Mouse (Mus musculus): Measurements from ENCODE around the gene Msantd2.
A peak's percentile ranks its signal among the peaks of the same experiment; 100 is the strongest.

Gene Msantd2

DNA sequence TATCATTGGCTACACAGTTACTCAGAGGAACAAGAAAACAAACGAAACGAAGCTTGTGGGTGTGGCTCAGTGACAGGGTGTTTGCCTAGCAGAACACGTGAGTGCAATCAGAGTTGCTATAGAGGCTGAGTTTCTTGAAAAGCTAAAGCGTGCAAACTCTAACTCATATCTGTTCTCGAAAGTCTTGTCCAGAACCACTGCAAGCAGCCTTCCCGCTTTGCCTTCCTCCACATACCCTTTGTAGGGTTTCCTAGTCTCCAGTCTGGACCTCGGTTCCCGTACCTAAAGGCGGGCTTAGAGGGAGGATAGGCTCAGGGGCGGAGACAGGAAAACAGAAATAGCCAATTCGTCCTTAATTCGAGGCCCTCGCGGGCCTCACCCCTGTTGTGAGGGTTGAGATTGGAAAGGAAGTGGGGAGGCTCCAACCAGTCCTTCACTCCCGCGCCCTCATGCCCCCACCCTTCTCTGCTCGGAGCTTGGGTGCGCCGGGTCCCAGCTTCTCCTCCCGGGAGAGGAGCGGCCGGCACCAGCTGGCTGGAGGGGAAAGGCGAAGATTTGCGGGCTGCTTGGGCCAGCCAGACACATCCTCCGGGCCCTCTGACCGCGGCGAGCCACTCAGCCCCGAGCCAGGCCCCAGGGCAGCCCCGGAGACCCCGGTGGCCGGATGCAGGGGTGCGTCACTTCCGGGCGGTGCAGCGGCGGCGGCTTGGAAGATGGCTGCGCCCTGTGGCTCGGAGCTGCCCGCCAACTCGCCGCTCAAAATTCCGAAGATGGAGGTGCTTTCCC is at the start of gene Msantd2:
Gene Msantd2, plus strand, starts transcription at position 709 of the 786 bp plus-strand sequence.
- peak; percentile 82 to 88 for DNase-seq

DNA sequence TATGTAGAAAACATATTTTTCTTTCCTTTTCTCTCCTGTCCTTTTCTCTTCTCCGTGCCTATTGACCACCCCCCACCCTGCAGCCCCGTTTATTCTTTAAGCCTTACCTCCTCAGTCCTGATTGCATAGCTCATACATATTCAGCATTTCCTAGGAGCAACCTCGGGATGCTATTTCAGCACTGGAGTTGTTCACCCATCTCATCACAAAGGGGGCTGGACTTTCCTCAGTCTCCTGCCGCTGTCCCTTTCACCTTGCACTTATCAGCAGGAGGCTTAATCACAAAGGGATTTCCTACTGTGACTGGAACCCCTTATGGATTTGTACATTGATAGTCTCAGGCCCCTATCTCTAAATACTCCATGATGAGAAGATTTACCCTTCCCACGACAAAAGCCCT is 36.7 kb upstream of the Msantd2 start:
- no peak for DNase-seq

DNA sequence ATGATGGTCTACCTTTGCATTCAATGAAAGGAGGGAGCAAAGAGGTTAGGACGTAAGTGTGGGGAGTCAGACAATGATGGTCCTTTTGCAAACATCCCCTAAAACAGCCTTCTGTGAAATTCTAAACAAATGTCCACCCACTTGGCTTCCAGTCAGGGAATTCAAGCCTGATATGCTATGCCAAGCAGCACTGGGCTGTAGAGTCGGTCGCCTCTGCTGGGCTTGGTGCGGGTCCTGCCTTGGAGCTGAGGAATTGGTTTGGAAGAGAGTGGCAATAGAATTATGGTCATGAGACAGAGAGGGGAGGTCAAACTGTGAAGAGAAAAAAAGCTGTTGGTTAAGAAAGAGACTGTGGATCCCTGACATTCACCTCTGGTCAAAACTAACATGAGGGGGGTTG is 35.8 kb upstream of the Msantd2 start:
- DNase-seq: no peak

DNA sequence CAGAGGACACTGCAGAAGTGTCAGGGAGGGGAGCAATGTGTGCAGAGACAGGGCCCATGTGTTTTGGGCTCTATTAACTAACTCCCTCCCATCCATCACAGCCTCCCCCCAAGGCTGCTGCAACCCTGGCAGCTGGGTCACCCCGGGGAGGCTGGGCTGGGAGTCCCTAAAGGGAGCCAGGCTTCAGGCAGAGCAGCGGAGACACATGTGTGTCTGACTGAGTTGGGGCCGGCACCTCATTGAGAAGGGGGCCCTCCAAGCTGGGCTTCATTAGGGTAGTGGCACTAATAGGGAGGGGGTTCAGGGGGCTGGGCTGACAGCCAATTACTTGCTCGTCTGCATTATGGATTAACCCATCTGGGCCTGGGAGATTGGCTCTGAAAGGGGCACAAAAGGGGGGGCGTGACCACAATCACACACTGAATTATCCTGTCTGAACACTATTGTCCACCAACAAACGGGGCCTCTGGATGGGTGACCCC is 35.1 kb upstream of the Msantd2 start:
- no peak for DNase-seq

DNA sequence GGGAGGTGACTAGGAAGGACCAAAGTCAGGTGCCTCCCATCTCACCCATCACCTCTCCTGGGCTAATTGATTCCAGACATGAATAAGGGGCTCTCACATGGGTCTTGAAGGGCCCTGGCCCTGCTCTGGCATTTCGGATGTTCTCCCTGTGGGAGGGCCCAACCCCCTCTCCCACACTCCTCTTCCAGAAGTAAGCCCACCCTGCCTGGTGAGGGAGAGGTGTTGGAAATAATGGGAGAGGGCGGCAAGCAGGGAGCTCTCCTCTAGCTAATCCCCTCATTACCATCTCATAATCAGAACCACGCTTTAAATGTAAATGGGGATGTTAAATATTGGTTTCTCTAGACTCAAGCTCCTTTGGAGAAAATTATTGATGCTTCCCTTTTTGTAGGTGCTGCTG is 34.1 kb upstream of the Msantd2 start:
- DNase-seq: no peak

DNA sequence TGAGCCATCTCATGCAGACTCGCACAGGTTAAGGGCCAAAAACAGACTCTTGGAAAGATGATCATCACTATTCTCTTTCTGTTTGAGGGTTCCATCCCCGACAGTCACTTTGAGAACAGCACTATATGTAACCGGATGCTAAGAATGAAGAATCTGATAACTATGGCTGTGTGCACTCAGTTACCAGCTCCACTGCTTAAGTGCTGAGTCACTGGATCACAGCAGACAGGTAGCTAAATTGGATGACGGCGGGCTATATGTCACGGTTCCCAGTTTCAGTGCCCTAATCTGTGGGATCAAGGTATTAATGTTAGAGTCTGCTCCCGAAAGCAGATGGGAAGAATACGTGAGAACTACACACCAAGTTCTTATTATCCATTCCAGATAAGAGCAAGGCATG is 33.3 kb upstream of the Msantd2 start:
- DNase-seq: no peak

DNA sequence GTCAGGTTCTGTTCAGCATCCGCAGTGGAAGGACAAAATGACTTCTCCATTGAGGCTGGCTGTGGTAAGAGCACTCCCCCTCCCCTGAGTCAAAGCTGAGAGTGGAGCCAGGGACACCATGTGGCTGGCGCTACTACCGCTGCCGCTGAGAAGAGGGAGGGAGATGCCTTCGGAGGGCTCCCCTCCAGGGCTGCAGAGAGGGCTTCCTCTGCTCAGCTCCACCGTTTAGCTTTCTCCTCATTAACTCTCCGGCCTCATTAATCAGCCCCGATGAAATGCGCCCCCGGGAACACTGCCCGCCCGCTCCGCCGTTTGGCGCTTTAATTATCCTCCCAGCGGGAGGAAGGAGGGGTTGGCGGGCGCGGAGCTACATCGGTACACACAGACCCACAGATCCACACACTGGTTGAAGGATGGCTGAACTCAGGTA is 32.6 kb upstream of the Msantd2 start:
- DNase-seq: no peak

DNA sequence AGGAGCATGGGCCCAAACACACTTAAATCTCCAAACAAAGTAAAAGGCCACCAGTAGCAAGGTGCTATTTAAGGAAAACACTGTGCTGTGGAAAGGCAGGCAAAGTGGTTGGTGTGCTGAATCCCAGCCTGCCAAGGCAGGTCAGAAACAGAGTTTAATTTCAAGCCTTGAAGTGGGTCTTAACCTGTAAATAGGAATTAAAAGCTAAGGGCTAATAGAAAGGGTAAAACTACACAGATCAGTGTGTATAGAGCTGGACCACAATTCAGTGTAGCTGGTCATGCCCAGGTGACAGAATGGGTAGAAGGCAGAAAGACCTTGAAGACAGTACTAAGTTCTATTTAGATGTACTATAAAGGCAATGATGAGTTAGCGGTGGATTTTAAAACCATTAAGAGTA is 32.0 kb upstream of the Msantd2 start:
- no peak for DNase-seq

DNA sequence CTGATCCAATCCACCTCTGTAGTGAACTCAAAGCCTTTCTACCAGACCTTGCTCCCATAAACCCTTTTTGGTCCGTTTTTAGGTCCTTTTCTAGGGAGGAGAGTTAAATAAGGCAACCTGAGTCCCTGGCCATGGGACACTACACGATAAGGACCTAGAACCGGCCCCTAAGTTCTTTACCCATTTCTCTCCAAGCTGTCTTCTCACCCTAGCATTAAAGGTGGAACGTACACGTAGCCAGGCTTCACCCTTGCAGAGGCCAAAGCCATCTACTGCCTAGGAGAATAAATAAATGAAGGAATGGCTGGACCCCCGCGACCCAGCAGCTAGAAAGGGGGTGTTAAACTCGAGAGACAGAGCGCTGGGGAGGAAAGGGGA is 29.5 kb upstream of the Msantd2 start:
- DNase-seq: no peak

DNA sequence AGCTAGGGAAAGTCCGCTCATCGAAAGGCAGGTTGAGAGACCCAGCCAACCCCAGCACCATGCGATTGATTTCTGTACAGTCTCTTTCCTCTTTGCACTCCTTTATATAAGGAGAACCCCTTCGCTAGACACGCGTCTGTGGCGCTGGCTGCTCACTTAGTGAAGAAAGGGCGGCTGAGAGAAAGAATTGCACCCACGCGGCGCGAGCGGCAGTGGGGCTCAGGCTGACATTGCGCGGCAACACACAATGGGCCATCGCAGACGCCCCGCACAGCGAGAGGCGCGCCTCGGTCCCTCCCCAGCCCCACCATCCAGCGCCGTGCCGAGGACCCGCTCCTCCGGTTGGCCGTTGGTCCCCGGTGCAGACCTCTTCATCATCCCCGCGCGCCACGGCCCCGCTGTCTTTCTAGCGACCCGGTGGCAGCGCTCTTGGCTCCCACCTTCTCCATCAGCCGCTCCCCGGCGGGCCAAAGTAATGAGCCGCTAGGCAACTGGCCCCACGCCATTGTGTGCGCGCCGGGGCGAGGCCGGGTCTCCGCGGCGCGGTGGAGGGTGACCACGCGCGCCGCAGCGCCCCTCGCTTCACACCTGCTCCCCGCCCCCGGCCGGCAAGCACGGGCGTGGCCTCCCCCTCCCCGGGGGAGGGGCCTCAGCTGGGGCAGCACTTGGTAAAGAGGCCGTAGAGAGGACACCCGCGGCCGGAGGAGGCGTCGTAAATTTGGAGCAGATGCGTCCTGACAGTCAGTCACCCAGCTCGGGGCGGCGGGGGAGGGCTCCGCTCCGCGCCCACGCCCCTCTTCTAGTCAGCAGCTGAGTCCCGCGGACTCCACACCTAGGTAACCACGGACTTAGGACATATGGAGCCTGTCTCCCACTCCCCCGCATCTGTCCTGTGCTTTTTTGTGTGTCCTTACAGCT is 28.8 kb upstream of the Msantd2 start:
- no peak for DNase-seq

DNA sequence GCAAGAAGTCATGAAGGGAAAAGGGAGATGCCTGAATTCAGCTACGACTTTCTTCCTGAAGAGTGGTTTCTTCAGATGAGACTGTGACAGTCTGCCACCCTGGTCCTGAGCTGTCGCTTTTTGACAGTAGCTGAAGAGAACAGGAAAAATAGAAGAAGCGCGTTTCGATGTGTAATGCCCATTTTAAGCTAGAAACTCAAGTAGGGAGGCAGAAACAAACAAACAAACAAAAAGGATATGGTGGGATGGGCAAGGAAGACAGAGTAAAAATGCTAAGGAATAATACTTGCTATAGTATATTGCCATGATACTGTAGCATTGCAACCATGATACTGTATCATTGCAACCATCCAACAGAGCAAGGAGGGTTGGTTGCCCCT is 28.2 kb upstream of the Msantd2 start:
- no peak for DNase-seq

DNA sequence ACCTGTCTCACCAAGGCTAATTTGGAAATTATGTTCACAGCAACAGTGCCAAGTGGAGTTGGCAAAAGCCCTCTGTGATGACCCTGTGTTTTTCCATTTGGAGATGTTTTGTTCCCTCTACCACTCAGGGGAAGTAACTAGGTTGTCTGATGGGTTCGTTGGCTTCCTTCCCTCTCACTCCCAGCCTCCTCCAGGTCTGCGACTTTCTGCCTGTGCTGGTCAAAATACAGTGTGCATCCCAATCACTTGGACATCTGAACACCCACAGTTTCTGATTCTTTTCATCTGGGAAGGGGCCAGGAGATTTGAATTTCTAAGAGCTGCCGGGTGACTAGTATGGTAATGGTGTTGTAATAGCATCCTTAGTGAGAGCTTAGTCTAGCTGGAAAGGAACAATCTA is 27.5 kb upstream of the Msantd2 start:
- no peak for DNase-seq

DNA sequence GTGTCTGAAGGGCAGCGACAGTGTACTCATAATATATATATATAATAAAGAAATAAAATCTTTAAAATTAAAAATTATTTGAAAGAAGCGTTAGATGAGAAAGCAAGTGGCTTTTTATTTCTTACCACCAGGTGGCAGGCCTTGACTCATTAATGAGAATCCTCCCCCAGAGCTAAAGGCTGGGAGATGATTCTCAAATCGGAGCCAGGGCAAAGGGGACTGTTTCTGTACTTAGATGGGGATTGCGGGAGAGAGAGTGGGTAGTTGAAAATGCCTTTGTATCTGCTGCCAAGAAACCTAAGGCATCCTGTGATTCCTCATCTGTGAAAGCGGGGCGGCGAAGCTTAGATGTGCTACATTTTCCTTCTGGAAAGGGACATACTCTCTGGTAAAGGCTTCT is 26.4 kb upstream of the Msantd2 start:
- DNase-seq: peak; percentile 31 to 48

DNA sequence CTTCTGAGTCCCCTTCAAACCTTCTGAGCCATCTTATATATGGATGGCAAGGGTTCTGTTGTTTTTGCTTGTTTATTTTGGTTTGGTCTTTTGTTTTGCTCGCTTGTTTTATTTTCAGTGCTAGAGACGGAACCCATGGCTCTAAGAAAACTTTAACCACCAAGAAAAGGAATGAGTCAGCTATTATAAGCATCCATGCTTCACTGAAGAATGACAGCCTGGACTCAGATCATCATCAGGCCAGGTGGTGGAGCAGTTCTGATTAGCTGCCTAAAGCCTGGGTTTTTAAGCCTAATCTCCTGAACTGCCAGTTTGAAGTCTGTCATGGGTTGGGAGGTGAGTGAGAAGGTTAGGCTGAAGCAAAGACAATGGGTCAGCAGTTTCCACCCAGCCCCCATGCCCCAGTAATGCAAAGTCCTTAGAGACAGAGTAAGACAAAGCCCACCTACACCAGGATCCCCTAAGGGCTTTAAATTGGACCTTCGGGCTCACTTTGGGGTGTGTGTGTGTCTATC is 15.5 kb upstream of the Msantd2 start:
- peak in 1 of 2 experiments; percentile 12 for DNase-seq

DNA sequence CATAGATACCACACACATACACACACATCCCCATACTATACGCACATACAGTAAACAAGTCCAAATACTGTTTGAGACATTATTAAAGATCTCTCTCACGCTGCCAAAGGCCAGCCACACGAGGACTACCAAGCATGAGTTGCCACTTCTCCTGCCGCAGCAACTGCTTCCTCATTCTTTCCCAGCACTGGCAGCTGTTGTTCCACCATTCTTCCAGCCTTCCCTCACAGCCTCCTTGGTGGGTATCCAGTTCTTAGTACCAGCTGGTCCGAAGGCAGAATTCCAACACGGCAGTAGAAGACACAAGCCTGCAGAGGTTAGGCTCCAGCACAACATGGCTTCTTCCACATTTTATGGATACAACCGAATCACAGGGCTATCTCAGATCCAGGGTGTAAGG is 14.2 kb upstream of the Msantd2 start:
- DNase-seq: no peak

DNA sequence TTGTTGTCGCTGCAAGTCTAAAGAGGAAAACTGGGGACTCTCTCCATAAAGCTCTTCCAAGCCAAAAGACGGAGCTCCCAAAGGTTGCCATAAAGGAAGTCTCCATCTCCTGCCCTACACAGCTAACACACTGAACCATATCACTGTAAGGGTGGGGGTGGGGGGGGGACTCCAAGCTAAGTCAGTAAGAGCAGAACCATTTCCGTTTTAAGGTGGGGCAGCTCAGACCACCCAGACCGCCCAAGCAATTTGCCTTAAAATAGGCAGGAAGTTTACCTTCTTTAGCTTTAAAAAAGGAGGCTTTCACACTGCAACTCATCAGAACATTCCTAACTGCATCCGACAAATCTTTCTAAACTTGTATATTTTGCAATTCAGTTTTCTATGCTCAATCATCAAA is 4.0 kb upstream of the Msantd2 start:
- no peak for DNase-seq

DNA sequence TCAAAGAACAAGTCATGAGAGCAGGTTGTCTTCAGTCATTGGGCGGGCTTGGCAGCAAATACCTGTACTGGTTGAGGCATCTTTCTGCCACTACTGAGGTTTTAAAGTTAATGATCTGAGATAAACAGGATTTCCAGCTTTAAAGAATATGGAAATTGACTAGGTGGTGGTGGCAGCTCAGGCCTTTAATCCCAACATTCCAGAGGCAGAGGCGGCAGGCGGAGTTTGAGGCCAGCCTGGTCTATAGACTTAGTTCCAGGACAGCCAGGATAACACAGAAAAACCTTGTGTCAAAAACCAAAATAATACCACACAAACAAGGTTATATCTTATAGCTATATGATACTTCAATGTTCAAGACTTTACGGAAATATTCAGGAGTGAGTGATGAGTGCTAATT is 1.1 kb upstream of the Msantd2 start:
- no peak for DNase-seq

DNA sequence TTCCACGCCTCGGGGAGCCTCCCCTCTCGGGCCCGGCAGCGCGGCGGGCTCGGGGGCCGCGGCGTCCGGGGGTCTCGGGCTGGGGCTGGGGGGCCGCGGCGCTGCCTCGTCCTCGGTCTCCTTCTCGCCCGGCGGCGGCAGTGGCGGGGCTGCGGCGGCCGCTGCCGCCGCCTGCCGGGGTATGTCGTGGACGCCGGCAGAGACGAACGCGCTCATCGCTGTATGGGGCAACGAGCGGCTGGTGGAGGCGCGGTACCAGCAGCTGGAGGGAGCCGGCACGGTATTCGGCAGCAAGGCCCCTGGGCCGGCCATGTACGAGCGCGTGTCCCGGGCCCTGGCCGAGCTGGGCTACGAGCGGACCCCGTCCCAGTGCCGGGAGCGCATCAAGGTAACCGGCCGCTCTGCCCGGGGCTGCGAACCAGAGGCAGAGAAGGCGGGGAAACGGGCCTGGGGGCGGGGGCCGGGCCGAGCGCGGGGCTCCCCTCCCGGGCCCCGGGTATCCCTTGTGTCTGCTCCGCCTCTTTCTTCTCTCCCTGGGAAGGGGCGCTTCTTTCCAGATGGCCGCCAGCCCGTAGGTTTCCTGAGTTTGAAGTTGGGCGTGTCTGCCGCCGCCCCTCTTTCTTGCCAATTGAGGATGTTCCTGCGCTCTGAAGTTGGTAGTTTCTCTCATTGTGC is 464 bp downstream of the Msantd2 start:
- DNase-seq: peak in 1 of 2 experiments; percentile 14

DNA sequence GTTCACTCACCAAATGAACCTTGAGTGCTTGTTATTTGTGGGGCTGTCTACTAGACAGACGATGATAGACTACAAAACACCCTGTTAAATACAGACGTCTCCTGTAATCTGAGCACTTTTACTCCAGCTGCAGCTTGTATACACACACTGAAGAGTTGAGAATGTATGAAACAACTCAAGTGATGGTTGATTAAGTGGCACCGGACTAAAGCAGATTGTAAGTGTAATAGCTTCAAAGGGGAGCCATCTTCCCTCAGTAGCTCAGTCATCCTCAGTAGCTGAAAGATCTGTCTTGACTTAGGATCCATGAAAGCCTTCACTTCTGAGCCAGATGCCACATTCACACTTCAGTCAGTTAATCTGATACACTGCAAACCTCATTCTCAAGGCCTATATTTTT is 6.6 kb downstream of the Msantd2 start:
- no peak for DNase-seq

DNA sequence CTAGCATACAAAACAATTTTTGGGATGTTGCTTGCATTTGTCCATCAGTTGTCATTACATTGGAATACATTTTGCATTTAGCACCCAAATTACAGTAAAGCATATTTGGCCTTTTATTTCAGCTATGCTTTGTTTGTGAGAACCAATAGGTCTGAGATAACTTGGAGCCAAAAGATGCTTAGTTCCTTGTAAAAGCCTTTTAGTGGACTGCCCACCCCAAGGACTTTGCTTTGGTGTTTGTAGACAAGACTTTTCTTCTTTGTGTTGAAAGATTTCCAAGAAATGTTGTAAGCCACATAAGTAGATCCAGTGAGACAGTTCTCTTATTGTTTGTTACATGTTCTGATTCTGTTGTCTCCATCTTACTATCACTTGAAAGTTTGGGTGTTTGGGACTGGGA is 7.2 kb downstream of the Msantd2 start:
- no peak for DNase-seq

DNA sequence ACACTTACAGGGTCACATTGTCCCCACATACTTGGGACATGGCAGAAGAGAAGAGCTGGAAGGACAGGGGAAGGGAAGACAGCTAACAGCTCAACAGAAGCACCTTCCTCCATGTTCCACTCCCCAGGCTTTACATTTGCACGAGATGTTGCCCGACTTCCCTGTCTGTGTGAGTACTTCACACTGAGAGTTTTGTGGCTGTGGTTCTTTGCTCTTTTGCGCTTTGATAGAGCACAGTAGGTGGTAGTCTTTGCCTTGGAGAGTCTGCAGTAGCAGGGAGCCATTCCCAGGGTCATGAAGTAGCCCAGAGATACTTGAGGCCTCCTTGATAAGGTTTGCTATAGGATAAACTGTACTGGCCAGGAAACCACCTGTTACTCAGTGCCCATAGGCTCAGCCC is 11.1 kb downstream of the Msantd2 start:
- no peak for DNase-seq

DNA sequence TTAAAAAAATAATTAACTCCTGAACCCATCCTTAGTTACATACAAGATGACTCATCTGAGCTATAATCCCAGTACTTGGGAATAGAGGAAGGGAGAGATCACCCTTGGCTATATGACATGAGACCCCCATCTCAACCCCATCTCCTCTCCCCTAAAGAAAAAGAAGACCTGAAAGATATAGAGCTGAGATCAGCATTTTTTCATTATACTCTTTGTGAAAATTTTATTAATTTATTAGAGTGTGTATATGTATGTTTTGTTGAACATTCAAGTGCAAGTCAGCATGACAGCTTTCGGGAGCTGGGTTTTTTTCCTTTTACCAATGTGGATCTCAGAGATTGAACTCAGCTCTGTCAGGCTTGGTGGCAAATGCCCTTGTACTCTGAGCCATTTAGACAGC is 12.1 kb downstream of the Msantd2 start:
- no peak for DNase-seq

DNA sequence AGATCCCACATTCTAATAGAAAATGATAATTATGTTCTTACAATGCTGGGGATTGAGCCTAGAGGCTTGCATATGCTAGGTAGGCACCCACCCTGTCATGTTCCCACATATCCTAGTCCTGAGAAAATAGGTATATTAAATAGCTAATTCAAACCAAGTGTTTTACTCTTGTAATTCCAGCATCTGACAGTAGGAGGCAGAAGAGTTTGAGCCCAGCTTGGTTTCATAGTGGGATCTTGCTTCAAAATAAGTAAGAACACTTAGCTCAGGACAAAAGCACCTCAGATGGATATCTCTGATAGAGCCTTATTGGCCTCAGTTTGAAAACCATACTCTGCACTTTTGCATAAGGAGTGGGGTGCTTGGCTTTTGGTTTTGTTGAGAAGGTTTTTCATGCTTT is 15.2 kb downstream of the Msantd2 start:
- no peak for DNase-seq
